Mouse (Mus musculus): Measurements from ENCODE around the gene Scn2b.

- TF ChIP-seq CTCF (IDR thresholded peaks at IDR 0.05; ENCODE audit: low read depth) (no peak), EP300 (optimal IDR thresholded peaks at IDR 0.05) (no peak)
Measured at GRCm38 (mm10) chr9:45115706-45116105, 1.9 kb upstream of the Scn2b start.

All from stomach, postnatal 0 days (tissue).